Mouse (Mus musculus): ENCODE results near the gene Ttll11. TPM values are rescaled to one million over a fixed set of nuclear protein-coding genes. Genes with fewer than 3 reads are reported as not detected.

Gene Ttll11
- polyA plus RNA-seq, 1 experiment from 2014 or later, result 4.9 TPM

DNA sequence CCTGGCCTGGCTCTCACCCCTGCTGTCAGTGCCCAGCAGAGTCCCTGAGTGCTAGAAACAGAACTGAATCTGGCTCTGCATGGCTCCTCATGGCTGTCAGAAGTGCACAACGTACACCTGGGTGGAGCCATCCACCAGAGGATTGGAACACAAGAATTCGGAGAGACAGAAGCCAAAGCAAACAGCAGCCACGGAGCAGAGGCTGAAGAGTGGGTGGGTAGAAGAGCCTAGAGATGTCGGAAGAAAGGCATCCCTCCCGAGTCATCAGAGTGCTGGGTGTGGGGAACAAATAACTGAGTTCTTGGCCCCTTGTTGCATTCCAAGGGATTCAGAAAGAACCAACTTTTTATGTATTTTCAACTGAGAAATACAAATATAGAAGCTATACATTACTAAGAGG lies 24.5 kb downstream of the Ttll11 start:
- no peak for ATAC-seq
- H3K9ac ChIP-seq (ENCODE audit: low read depth, low read length), result no peak overlapping the region
- 58% methylated on average over 5 of the region's 5 CpGs for WGBS
- no peaks in the 10 kb centered on the region; the same call in 1 of the 2 replicates for H3K27me3 ChIP-seq (ENCODE audit: control insufficient read depth, insufficient read depth, low read depth, low read length)
- H3K9me3 ChIP-seq (replicated peaks; ENCODE audit: control insufficient read depth, low read length, poor library complexity, severe bottlenecking), result no peaks in the 10 kb centered on the region
- no peaks in the 10 kb centered on the region for H3K36me3 ChIP-seq (ENCODE audit: control insufficient read depth, insufficient read depth, low read length)
- H3K4me2 ChIP-seq (ENCODE audit: low read length), result no peak overlapping the region
- no peak overlapping the region for H3K27ac ChIP-seq (ENCODE audit: low read length)
- H3K4me3 ChIP-seq (ENCODE audit: low read depth, low read length), result no peak overlapping the region
- H3K4me1 ChIP-seq (ENCODE audit: control insufficient read depth, insufficient read depth, low read length), result no peaks in the 10 kb centered on the region; the same call in 1 of the 2 replicates

DNA sequence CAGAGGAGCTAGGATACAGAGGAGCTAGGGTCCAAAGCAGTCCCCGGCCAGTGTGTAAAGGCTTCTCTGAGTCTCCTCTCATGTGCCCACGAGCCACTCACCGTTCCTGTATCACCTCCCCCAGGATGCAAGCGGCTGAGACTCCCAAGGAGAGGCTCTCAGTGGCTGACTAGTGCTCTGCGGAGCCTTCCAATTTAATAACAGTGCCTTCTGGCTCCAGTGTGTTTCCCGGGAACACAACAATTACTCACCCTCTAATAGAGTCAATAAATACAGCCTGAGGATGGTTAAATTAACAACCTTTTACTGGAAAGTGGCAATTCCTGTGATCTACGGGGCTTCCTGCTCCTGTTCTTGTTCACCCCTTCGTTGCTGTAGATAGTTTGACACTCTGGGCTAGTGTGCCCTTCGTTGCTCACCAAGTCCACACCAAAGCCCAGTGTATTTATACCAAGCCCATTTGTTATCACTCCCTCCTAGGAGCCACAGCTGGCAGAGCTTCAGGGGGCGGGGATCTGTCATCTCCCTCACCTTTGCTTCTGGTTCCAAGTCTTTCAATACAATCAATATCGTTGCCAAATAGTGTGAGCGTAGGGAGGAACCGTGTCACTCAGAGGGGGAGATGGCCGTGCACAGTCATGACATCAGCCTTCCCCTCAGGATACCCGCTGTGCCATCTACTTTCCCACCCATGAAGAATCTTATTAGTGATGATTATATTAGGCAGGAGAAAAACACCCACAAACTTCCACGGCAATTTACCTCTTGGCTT lies 27.3 kb downstream of the Ttll11 start:
- no peak overlapping the region for H3K4me2 ChIP-seq (ENCODE audit: low read length)
- H3K4me3 ChIP-seq (ENCODE audit: low read depth, low read length), result no peak overlapping the region
- no peaks in the 10 kb centered on the region for H3K36me3 ChIP-seq (ENCODE audit: control insufficient read depth, insufficient read depth, low read length)
- H3K9me3 ChIP-seq (replicated peaks; ENCODE audit: control insufficient read depth, low read length, poor library complexity, severe bottlenecking), result peaks cover 5% of the 10 kb centered on the region; the same call in 1 of the 2 replicates
- no peak overlapping the region for H3K9ac ChIP-seq (ENCODE audit: low read depth, low read length)
- ATAC-seq, result no peak
- 59% methylated on average over 16 of the region's 16 CpGs for WGBS
- H3K4me1 ChIP-seq (ENCODE audit: control insufficient read depth, insufficient read depth, low read length), result no peaks in the 10 kb centered on the region; the same call in 1 of the 2 replicates
- no peak overlapping the region for H3K27ac ChIP-seq (ENCODE audit: low read length)
- no peaks in the 10 kb centered on the region for H3K27me3 ChIP-seq (ENCODE audit: control insufficient read depth, insufficient read depth, low read depth, low read length)

DNA sequence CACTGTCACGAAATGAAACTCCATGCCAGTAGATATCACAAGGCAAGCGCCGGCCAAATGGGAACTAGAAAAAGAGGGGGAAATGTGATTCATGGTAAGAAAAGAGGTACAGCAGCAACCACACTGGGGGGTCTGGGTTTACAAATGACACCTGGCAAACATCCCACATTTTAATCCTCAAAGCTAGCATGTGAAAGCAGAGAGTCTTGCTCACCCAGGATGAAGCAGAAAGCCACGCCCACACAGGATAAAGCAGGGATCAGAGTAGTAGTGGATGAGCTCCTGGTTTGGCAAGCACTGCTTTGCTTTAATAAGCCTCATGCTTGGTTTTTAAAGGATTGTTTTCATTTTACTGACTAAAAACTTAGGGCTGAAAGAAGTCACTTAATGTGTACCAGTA lies 34.8 kb downstream of the Ttll11 start:
- no peaks in the 10 kb centered on the region for H3K27me3 ChIP-seq (ENCODE audit: control insufficient read depth, insufficient read depth, low read depth, low read length)
- no peak overlapping the region for H3K27ac ChIP-seq (ENCODE audit: low read length)
- peaks cover 5% of the 10 kb centered on the region; the same call in 1 of the 2 replicates for H3K9me3 ChIP-seq (replicated peaks; ENCODE audit: control insufficient read depth, low read length, poor library complexity, severe bottlenecking)
- H3K4me1 ChIP-seq (ENCODE audit: control insufficient read depth, insufficient read depth, low read length), result peaks cover 2% of the 10 kb centered on the region; the same call in 1 of the 2 replicates
- ATAC-seq, result no peak
- H3K36me3 ChIP-seq (ENCODE audit: control insufficient read depth, insufficient read depth, low read length), result no peaks in the 10 kb centered on the region
- 80% methylated on average over 4 of the region's 4 CpGs for WGBS
- no peak overlapping the region for H3K4me3 ChIP-seq (ENCODE audit: low read depth, low read length)
- no peak overlapping the region for H3K4me2 ChIP-seq (ENCODE audit: low read length)
- no peak overlapping the region for H3K9ac ChIP-seq (ENCODE audit: low read depth, low read length)

DNA sequence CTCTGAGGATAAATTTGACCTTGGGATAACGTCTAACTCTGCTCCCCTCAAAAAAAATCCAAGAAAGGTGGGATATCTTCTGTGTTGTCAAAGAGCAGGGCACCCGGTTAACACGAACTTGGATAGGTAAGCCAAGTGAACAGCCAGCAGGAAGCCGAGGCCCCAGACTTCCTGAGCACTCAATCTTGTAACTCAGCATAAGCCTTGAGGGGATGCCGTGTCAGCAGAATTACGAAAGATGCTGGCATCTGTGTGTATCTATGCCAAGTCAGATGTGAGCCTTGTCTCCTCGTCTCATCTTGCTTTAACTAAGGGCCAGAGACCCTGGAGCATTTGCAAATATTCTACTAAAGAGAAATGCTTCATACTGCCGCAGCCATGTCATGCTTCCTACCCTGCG lies 36.8 kb downstream of the Ttll11 start:
- H3K4me1 ChIP-seq (ENCODE audit: control insufficient read depth, insufficient read depth, low read length), result peaks cover 2% of the 10 kb centered on the region; the same call in 1 of the 2 replicates
- no peak overlapping the region for H3K4me2 ChIP-seq (ENCODE audit: low read length)
- H3K9me3 ChIP-seq (replicated peaks; ENCODE audit: control insufficient read depth, low read length, poor library complexity, severe bottlenecking), result no peaks in the 10 kb centered on the region
- no peaks in the 10 kb centered on the region for H3K36me3 ChIP-seq (ENCODE audit: control insufficient read depth, insufficient read depth, low read length)
- no peaks in the 10 kb centered on the region for H3K27me3 ChIP-seq (ENCODE audit: control insufficient read depth, insufficient read depth, low read depth, low read length)
- no peak overlapping the region for H3K4me3 ChIP-seq (ENCODE audit: low read depth, low read length)
- H3K27ac ChIP-seq (ENCODE audit: low read length), result no peak overlapping the region
- no peak for ATAC-seq
- H3K9ac ChIP-seq (ENCODE audit: low read depth, low read length), result no peak overlapping the region
- WGBS, result 83% methylated on average over 9 of the region's 9 CpGs

DNA sequence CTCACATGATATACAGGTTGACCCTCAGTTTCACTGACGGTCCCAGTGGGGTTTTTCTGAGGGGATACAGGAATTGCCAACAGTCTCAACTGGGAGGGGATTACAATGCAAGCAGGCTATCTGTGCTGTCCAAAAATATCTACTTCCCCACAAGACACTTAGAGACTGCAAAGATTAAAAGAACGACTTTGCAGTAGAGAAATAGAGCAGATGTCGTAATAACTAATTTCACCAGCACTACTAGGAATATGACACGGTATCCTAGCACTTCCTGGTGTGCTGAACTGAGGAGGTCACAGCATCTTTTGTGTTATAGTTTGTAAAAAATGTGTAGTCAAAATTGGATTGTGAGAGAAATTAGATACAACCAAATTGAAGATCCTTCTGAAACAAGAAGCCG lies 44.7 kb downstream of the Ttll11 start:
- no peak overlapping the region for H3K4me2 ChIP-seq (ENCODE audit: low read length)
- WGBS, result 80% methylated on average over 5 of the region's 5 CpGs
- H3K4me3 ChIP-seq (ENCODE audit: low read depth, low read length), result no peak overlapping the region
- ATAC-seq, result no peak
- H3K27me3 ChIP-seq (ENCODE audit: control insufficient read depth, insufficient read depth, low read depth, low read length), result no peaks in the 10 kb centered on the region
- H3K4me1 ChIP-seq (ENCODE audit: control insufficient read depth, insufficient read depth, low read length), result no peaks in the 10 kb centered on the region
- H3K27ac ChIP-seq (ENCODE audit: low read length), result no peak overlapping the region
- no peaks in the 10 kb centered on the region for H3K9me3 ChIP-seq (replicated peaks; ENCODE audit: control insufficient read depth, low read length, poor library complexity, severe bottlenecking)
- H3K9ac ChIP-seq (ENCODE audit: low read depth, low read length), result no peak overlapping the region
- no peaks in the 10 kb centered on the region for H3K36me3 ChIP-seq (ENCODE audit: control insufficient read depth, insufficient read depth, low read length)

DNA sequence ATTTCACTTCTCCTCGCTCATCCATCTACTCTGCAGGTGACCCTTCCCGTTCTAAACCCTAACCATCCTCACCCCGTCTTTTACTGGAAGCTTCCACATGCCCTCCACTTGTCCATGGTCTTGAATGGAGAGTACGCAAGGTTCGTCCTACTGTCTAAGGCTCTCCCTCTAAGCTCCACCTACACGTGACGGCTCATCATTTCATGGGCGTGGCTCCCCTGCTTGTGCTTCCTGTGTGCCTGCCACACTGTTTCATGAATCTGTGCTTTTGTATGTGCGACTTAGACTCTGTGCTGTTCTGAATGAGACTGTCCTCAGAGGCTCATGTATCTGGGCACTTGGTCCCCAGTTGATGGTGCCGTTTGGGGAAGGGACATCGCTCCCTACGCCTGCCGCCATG lies 46.6 kb downstream of the Ttll11 start:
- Histone ChIP-seq H3K27ac (ENCODE audit: low read length) (no peak overlapping the region), H3K4me1 (ENCODE audit: control insufficient read depth, insufficient read depth, low read length) (no peaks in the 10 kb centered on the region), H3K36me3 (ENCODE audit: control insufficient read depth, insufficient read depth, low read length) (no peaks in the 10 kb centered on the region), H3K9me3 (replicated peaks; ENCODE audit: control insufficient read depth, low read length, poor library complexity, severe bottlenecking) (no peaks in the 10 kb centered on the region), H3K27me3 (ENCODE audit: control insufficient read depth, insufficient read depth, low read depth, low read length) (no peaks in the 10 kb centered on the region), H3K9ac (ENCODE audit: low read depth, low read length) (no peak overlapping the region), H3K4me3 (ENCODE audit: low read depth, low read length) (no peak overlapping the region), H3K4me2 (ENCODE audit: low read length) (no peak overlapping the region)
- WGBS, result 93% methylated on average over 13 of the region's 13 CpGs
- ATAC-seq, result no peak

DNA sequence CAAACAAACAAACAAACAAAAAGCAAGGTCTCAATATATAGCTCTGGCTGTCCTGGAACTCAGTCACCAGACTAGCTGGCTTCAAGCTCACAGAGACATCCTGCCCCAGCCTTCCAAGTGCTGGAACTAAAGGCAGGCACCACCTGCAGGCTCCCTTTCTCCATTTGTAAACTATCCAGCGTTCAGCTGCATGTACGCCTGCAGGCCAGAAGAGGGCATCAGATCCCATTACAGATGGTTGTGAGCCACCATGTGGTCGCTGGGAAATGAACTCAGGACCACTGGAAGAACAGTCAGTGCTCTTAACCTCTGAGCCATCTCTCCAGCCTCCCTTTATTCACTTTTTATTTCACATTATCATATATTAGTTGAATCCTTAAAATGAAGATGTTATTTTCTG lies 48.1 kb downstream of the Ttll11 start:
- H3K9me3 ChIP-seq (replicated peaks; ENCODE audit: control insufficient read depth, low read length, poor library complexity, severe bottlenecking), result no peaks in the 10 kb centered on the region

DNA sequence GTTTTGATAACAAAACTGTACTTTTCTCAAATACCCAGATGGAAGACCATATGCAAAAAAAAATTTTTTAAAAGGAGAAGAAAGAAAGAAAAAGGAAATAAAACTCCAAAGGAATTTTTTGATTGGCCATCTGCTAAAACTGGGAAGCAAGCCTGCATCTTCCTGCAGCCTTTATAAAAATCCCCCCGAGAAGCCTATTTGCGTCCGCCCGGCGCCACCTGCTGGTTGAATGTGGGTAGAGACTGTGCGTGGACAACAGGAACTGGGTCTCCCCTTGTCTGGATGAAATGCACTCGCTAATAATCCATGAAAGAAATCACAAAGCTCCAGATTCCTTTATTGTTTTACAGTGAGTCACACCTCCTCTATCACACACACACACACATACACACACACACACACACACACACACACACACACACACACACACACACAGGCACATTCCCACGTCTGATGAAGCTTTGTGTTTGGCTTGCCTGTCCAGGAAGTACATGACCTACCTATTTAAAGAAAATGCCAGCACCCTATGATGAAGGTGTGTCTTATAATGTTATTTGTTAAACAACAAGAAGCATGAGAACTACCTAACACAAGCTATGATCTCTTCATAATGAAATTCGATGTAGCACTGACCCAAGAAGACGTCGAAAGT lies 49.1 kb downstream of the Ttll11 start:
- Histone ChIP-seq H3K4me3 (ENCODE audit: low read depth, low read length) (no peak overlapping the region), H3K27me3 (ENCODE audit: control insufficient read depth, insufficient read depth, low read depth, low read length) (no peaks in the 10 kb centered on the region), H3K4me1 (ENCODE audit: control insufficient read depth, insufficient read depth, low read length) (no peaks in the 10 kb centered on the region), H3K36me3 (ENCODE audit: control insufficient read depth, insufficient read depth, low read length) (no peaks in the 10 kb centered on the region), H3K27ac (ENCODE audit: low read length) (no peak overlapping the region), H3K9me3 (replicated peaks; ENCODE audit: control insufficient read depth, low read length, poor library complexity, severe bottlenecking) (no peaks in the 10 kb centered on the region), H3K4me2 (ENCODE audit: low read length) (no peak overlapping the region), H3K9ac (ENCODE audit: low read depth, low read length) (no peak overlapping the region)
- WGBS, result 35% methylated on average over 11 of the region's 11 CpGs
- peak; percentile 58; the same call in 1 of the 2 replicates for ATAC-seq

More for the DNA sequence above, 48.1 kb downstream of the Ttll11 start:
- H3K4me3 ChIP-seq (ENCODE audit: low read depth, low read length), result no peak overlapping the region
- H3K4me1 ChIP-seq (ENCODE audit: control insufficient read depth, insufficient read depth, low read length), result no peaks in the 10 kb centered on the region
- 73% methylated on average over 3 of the region's 3 CpGs for WGBS
- ATAC-seq, result no peak
- no peak overlapping the region for H3K27ac ChIP-seq (ENCODE audit: low read length)
- H3K4me2 ChIP-seq (ENCODE audit: low read length), result no peak overlapping the region
- no peak overlapping the region for H3K9ac ChIP-seq (ENCODE audit: low read depth, low read length)
- no peaks in the 10 kb centered on the region for H3K27me3 ChIP-seq (ENCODE audit: control insufficient read depth, insufficient read depth, low read depth, low read length)
- H3K36me3 ChIP-seq (ENCODE audit: control insufficient read depth, insufficient read depth, low read length), result no peaks in the 10 kb centered on the region

DNA sequence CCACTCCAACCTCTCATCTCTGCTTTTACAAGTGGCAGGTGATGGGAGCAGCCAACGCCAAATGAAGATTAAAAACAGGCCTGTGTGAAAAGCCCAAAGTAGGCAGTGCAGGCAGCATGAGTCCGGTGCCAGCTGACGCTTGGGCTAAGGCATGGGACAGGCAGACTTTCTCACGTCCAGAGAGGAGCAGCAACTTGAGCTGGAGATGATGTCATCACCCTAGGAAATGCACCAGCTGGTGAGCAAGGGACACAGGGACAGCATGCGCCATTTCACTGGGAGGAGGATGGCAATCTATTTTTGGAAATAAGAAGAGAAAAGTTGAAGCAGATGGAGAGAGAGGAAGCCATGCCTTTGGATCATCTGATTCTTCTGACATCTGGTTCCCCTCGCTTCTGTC lies 51.6 kb downstream of the Ttll11 start:
- Histone ChIP-seq H3K9me3 (replicated peaks; ENCODE audit: control insufficient read depth, low read length, poor library complexity, severe bottlenecking) (no peaks in the 10 kb centered on the region), H3K9ac (ENCODE audit: low read depth, low read length) (no peak overlapping the region), H3K4me2 (ENCODE audit: low read length) (no peak overlapping the region), H3K27ac (ENCODE audit: low read length) (no peak overlapping the region), H3K27me3 (ENCODE audit: control insufficient read depth, insufficient read depth, low read depth, low read length) (no peaks in the 10 kb centered on the region), H3K4me1 (ENCODE audit: control insufficient read depth, insufficient read depth, low read length) (no peaks in the 10 kb centered on the region), H3K4me3 (ENCODE audit: low read depth, low read length) (no peak overlapping the region), H3K36me3 (ENCODE audit: control insufficient read depth, insufficient read depth, low read length) (no peaks in the 10 kb centered on the region)
- WGBS, result 79% methylated on average over 6 of the region's 6 CpGs
- no peak for ATAC-seq

Data from midbrain, embryonic 16.5 days (tissue).